Mouse (Mus musculus) small intestine, adult 2 months (tissue): ENCODE measurements at regions not wholly inside any gene's neighbourhood (a gene's known extent, or its start where the extent isn't known, plus 50 kb on each side); places are given as distances from the start of the nearest gene placed in this dataset.

Source experiments
- H3K27ac ChIP-seq: fragments of 200-500 bp; 2 replicates; pipeline ENCODE4 v1.5.1; 2012; ENCODE audit warnings: low read depth, low read length, control low read depth, inconsistent platforms; ENCODE audit not compliant: insufficient read depth
- H3K27me3 ChIP-seq: fragments of 200-500 bp; 2 replicates; pipeline ENCODE4 v1.6.1; 2012; ENCODE audit warnings: mild to moderate bottlenecking, moderate library complexity, low read length, inconsistent platforms; ENCODE audit not compliant: control insufficient read depth, insufficient read depth
- H3K36me3 ChIP-seq: fragments of 200-500 bp; 2 replicates; pipeline ENCODE4 v1.6.1; 2012; ENCODE audit warnings: mild to moderate bottlenecking, low read length, control low read depth, inconsistent platforms; ENCODE audit not compliant: control insufficient read depth, insufficient read depth
- H3K4me1 ChIP-seq: fragments of 200-500 bp; 2 replicates; pipeline ENCODE4 v1.6.1; 2012; ENCODE audit warnings: low read length, inconsistent platforms, mixed read lengths; ENCODE audit not compliant: control insufficient read depth, insufficient read depth, insufficient read length
- H3K4me3 ChIP-seq: fragments of 200-500 bp; 2 replicates; pipeline ENCODE4 v1.5.1; 2012; ENCODE audit warnings: low read depth, mild to moderate bottlenecking, control low read depth, inconsistent platforms, low read length, moderate library complexity
- CTCF ChIP-seq: fragments of 200-500 bp; IDR thresholded peaks from 2 replicates; pipeline ENCODE4 v1.5.1; 2012; ENCODE audit warnings: low read depth, mild to moderate bottlenecking, control low read depth, inconsistent platforms, low read length, moderate library complexity, mixed read lengths; ENCODE audit not compliant: insufficient replicate concordance, insufficient read length; ENCODE audit errors: extremely low read depth
- POLR2A ChIP-seq: fragments of 200-500 bp; IDR thresholded peaks from 2 replicates; pipeline ENCODE4 v1.6.1; 2012; ENCODE audit warnings: low read depth, mild to moderate bottlenecking, control low read depth, inconsistent platforms, low read length, moderate library complexity
- WGBS: fragments of 180-500 bp; shearing (Covaris S2); methylation state at CpG from one replicate; pipeline ENCODE4 v1.1.7; 2018; 5-methylcytosine and 5-hydroxymethylcytosine counted together

- WGBS, result 37% methylated on average over 5 of the region's 5 CpGs
- Histone ChIP-seq H3K36me3 (no peaks in the 10 kb centered on the region), H3K27me3 (no peaks in the 10 kb centered on the region), H3K27ac (0 out of 2 replicates have a peak overlapping the region, but pooled peaks have one; percentile 7), H3K4me1 (peaks cover 16% of the 10 kb centered on the region; the same call in 1 of the 2 replicates), H3K4me3 (no peak overlapping the region)
- TF ChIP-seq POLR2A (no peak), CTCF (no peak)
Observed at GRCm38 (mm10) chr10:43751881-43752675, 149.5 kb downstream of the Qrsl1 start.

DNA sequence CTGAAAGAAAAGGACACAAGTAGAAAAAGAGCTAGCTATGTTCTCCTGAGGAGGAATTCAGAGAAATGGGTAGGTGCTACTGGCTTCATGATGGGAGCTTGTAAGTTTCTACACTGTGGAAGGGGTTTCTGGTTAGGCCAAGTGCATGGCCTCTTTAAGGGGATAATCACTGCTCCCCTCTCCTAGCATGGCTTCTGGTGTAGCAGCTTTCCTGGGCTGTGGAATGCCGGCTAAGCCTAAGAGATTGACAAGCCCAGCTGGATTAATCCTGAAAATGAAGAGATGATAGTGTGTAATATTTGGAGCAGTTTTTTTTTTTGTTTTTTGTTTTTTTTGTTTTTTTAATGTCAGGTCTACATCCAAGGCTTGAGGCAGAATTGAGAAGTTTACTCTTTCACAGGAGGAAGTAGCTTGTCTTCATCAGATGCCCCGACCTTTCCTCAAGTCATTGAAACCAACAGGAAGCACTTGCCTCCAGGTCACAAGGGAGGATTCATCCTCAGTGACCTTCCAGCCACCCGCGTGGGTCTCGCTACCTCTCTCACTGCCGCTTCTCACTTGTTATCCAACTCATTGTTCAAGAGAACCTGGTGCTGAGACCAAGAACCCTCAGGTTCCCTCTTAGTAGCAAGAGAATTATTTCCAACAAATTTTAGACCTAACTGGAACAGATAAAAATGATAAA, 144.5 kb downstream of the Qrsl1 start:
- no peak overlapping the region for H3K27ac ChIP-seq

DNA sequence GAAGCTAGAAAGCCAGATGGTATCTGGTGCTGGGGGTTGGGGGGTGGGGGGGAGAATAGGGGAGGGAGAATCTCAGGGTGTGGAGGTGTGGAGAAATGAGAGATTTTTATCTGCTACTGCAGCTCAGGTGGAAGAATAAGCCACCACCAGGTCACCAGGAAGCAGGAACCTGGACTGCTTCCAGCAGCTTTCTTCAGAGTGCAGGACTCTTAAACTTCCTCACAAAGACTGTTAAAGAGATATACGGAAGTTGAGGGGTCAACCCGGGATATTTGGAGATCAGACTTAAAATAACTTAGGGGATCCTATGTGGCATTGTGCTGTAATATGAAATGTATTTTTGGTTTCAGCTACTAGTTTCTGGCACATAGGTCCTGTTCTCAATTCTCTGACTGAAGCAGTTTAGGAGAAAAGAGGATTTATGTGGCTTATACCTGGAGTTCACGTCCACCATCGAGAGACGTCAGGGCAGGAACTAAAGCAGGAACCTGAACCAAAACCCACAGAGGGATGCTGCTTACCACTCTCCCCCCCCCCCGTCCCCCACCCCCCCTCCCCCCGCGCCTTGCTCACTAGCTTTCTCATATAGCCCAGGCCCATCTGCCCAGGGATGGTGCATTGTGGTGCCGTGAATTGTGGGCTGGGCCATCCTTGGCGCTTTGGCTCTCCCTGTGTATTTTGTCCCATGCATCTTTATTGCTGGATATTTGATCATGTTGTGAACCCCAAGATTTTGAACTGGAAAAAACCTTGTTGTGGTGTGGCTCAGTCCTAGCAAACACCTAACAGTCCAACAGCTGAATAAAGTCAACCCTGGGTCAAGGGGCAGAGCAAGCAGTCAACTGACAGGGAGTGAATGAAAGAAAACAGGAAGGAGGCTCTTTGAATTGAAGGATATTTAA, 143.2 kb downstream of the Qrsl1 start:
- 45% methylated on average over 10 of the region's 10 CpGs for WGBS
- Histone ChIP-seq H3K36me3 (no peaks in the 10 kb centered on the region), H3K27ac (no peak overlapping the region), H3K4me3 (no peak overlapping the region), H3K4me1 (peaks cover 11% of the 10 kb centered on the region; the same call in 1 of the 2 replicates), H3K27me3 (no peaks in the 10 kb centered on the region)
- TF ChIP-seq POLR2A, result no peak
- TF ChIP-seq CTCF, result no peak

More for the DNA sequence above, 144.5 kb downstream of the Qrsl1 start:
- WGBS, result 86% methylated on average over 6 of the region's 6 CpGs
- peaks cover 13% of the 10 kb centered on the region; the same call in 1 of the 2 replicates for H3K4me1 ChIP-seq
- TF ChIP-seq CTCF, result no peak
- TF ChIP-seq POLR2A, result no peak
- H3K4me3 ChIP-seq, result no peak overlapping the region
- no peaks in the 10 kb centered on the region for H3K36me3 ChIP-seq
- no peaks in the 10 kb centered on the region for H3K27me3 ChIP-seq

GRCm38 (mm10) chr10:43759186-43759905, 142.2 kb downstream of the Qrsl1 start:
- no peak overlapping the region for H3K4me3 ChIP-seq
- WGBS, result 91% methylated on average over 14 of the region's 14 CpGs
- no peaks in the 10 kb centered on the region for H3K36me3 ChIP-seq
- no peak overlapping the region for H3K27ac ChIP-seq
- no peaks in the 10 kb centered on the region for H3K27me3 ChIP-seq
- TF ChIP-seq CTCF, result no peak
- TF ChIP-seq POLR2A, result no peak
- H3K4me1 ChIP-seq, result peaks cover 11% of the 10 kb centered on the region; the same call in 1 of the 2 replicates

DNA sequence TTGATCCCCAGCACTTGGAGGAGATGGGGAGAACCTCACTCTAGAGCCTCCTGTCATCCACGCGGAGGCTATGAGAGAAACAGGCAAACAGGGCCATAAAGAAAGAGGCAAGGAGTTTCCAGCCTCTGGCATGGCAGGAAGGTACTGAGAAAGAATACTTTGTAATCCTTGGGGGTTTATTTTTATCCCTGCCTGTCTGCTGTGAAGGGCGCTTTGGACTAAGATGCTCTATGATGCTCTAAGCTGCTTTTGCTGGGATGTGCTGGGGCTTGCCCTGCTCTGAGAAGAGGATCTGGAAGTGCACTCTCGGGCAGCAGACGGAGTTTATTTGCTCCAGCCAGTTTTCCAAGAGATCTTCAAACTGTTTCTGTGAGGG, 141.7 kb downstream of the Qrsl1 start:
- no peak for TF ChIP-seq CTCF
- TF ChIP-seq POLR2A, result no peak
- 90% methylated on average over 5 of the region's 5 CpGs for WGBS
- no peak overlapping the region for H3K27ac ChIP-seq

GRCm38 (mm10) chr10:43761979-43762570, 139.5 kb downstream of the Qrsl1 start:
- H3K27ac ChIP-seq, result no peak overlapping the region
- H3K36me3 ChIP-seq, result no peaks in the 10 kb centered on the region
- 0 out of 2 replicates have a peak, but pooled peaks cover 2% of the 10 kb centered on the region for H3K4me1 ChIP-seq
- 72% methylated on average over 6 of the region's 6 CpGs for WGBS
- H3K27me3 ChIP-seq, result no peaks in the 10 kb centered on the region
- TF ChIP-seq POLR2A, result no peak
- TF ChIP-seq CTCF, result no peak
- H3K4me3 ChIP-seq, result no peak overlapping the region

More for the DNA sequence above, 141.7 kb downstream of the Qrsl1 start:
- no peaks in the 10 kb centered on the region for H3K27me3 ChIP-seq
- H3K36me3 ChIP-seq, result no peaks in the 10 kb centered on the region
- H3K4me1 ChIP-seq, result peaks cover 11% of the 10 kb centered on the region; the same call in 1 of the 2 replicates
- no peak overlapping the region for H3K4me3 ChIP-seq
